Mouse (Mus musculus) spleen, adult 18-20 months (tissue): Measurements from ENCODE around the gene Il17rd.

Experiments
- DNase-seq, 2 experiments: peaks; one replicate each; pipeline ENCODE4 v3.0.0; 2022; ENCODE audit warnings: mixed read lengths in 2 of 2

Il17rd gene

GRCm38 (mm10) chr14:27150011-27150640, 111.4 kb downstream of the Il17rd start:
- DNase-seq: no peak

- DNase-seq: no peak
Observed at GRCm38 (mm10) chr14:27151432-27151831, 112.7 kb downstream of the Il17rd start.

DNA sequence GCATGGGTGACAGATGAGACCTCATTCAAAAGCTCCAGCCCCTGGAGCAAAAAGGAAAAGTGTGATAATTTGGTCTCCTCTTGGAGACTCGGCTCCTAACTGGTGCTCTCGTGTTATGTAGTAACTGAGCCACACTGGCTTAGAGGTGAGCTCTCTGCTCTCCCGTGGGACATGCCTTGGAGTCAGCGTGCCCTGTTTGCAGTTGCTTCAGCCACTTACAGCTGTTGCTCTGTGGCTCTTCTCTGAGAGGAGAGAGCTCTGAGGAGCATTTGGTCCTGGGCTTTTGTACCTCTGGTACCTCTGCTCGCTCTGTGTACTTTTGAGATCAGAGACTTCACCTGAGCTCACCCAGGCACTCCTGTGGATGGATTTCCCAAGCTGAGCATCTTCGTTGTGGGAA, 116.3 kb downstream of the Il17rd start:
- DNase-seq: no peak

DNA sequence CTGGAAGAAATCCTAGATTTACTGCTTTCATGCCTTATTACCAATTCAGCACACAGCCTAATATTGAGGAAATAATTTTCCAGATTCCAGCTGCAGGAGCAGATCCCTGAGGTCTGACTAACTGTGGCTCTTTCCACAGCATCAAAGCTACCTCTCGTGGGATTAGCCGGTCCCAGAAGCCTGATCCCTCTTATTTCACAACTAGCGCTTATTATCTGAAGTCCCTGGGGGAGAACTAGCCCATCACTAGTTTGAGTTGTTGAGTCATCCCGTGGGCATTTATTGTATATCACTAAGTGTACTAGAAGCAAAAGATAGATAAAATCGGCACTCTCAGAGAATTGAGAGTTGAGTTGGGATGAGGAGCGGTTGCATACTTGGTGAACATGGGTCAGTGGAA, 117.3 kb downstream of the Il17rd start:
- no peak for DNase-seq
